Mouse (Mus musculus) liver, embryonic 14.5 days (tissue): ENCODE measurements around the gene Rest. TPM values are rescaled to one million over a fixed set of nuclear protein-coding genes. Genes with fewer than 3 reads are reported as not detected.

Experiments used
- ATAC-seq: fragments of 200-750 bp; cut with Nextera tagmentation; 2 replicates; pipeline ENCODE4 v1.8.0; 2017; ENCODE audit warnings: moderate number of reproducible peaks, mild to moderate bottlenecking, moderate library complexity; ENCODE audit not compliant: insufficient read depth
- DNase-seq, 3 experiments: peaks; one replicate each; pipeline ENCODE4 v3.0.0-alpha.2; 2012 to 2013; ENCODE audit warnings: low read depth in 3 of 3, low spot score in 3 of 3
- H3K27ac ChIP-seq: fragments of 300-500 bp; sonication (generic); 2 replicates; pipeline ENCODE4 v1.5.1; 2014; ENCODE audit warnings: moderate library complexity, mild to moderate bottlenecking, control low read depth, inconsistent platforms
- H3K27me3 ChIP-seq: fragments of 300-500 bp; sonication (generic); 2 replicates; pipeline ENCODE4 v1.6.1; 2014; ENCODE audit warnings: mild to moderate bottlenecking, low read length, moderate library complexity; ENCODE audit not compliant: control insufficient read depth, insufficient read depth
- H3K36me3 ChIP-seq: fragments of 300-500 bp; sonication (generic); replicated peaks from 2 replicates; pipeline ENCODE4 v1.6.1; 2014; ENCODE audit warnings: low read depth; ENCODE audit not compliant: control insufficient read depth, insufficient read depth
- H3K4me1 ChIP-seq, 2 experiments: fragments of 200-500 bp in 1 of 2; fragments of 300-500 bp in 1 of 2; sonication (generic) in 1 of 2; replicated peaks; 2 replicates each; pipeline ENCODE4 v1.6.1; 2012 to 2014; ENCODE audit warnings: antibody characterized with exemption in 1 of 2, inconsistent platforms in 1 of 2, low read length in 1 of 2; ENCODE audit not compliant: control insufficient read depth in 2 of 2, insufficient read depth in 2 of 2
- H3K4me2 ChIP-seq: fragments of 300-500 bp; sonication (generic); 2 replicates; pipeline ENCODE4 v1.6.1; 2014; ENCODE audit warnings: low read depth, mild to moderate bottlenecking, control low read depth, moderate library complexity
- H3K4me3 ChIP-seq, 2 experiments: fragments of 200-500 bp in 1 of 2; fragments of 300-500 bp in 1 of 2; sonication (generic) in 1 of 2; 2 replicates each; pipeline ENCODE4 v1.5.1; 2012 to 2014; ENCODE audit warnings: low read depth in 2 of 2, low read length in 2 of 2, mild to moderate bottlenecking in 2 of 2, control low read depth in 1 of 2, inconsistent platforms in 1 of 2, moderate library complexity in 1 of 2; ENCODE audit not compliant: insufficient read depth in 1 of 2
- H3K9ac ChIP-seq: fragments of 300-500 bp; sonication (generic); replicated peaks from 2 replicates; pipeline ENCODE4 v1.6.1; 2014; ENCODE audit warnings: mild to moderate bottlenecking, control low read depth, moderate library complexity
- H3K9me3 ChIP-seq: fragments of 300-500 bp; sonication (generic); 2 replicates; pipeline ENCODE4 v1.6.1; 2016; ENCODE audit warnings: low read length, mixed read lengths; ENCODE audit not compliant: control insufficient read depth
- CTCF ChIP-seq: IDR thresholded peaks from 2 replicates; pipeline ENCODE4 v1.5.1; 2016; ENCODE audit warnings: antibody characterized with exemption, low read depth, control low read depth
- EP300 ChIP-seq: IDR thresholded peaks from 2 replicates; pipeline ENCODE4 v1.6.1; 2016; ENCODE audit warnings: antibody characterized with exemption, low read depth
- WGBS: fragments of 180-500 bp; shearing (Covaris S2); extraction: QIAGEN DNeasy Blood & Tissue Kit; methylation state at CpG from one replicate; pipeline ENCODE4 v1.1.7; 2014; ENCODE audit not compliant: insufficient replicate concordance; 5-methylcytosine and 5-hydroxymethylcytosine counted together
- polyA plus RNA-seq, 2 experiments: library from polyadenylated mRNA; depleted of rRNA in 1 of 2; stranded (reverse) in 1 of 2; unstranded in 1 of 2; fragments of >200 nt; fragmentation: Nextera tagmentation in 1 of 2; extraction: Ambion mirVana in 1 of 2; gene quantifications; 2 replicates each; pipeline versions ENCODE4 v1.2.1 to v1.2.3; 2012 to 2014

The Rest gene
- polyA plus RNA-seq, 2 experiments: 3.5 to 6.6 TPM

DNA sequence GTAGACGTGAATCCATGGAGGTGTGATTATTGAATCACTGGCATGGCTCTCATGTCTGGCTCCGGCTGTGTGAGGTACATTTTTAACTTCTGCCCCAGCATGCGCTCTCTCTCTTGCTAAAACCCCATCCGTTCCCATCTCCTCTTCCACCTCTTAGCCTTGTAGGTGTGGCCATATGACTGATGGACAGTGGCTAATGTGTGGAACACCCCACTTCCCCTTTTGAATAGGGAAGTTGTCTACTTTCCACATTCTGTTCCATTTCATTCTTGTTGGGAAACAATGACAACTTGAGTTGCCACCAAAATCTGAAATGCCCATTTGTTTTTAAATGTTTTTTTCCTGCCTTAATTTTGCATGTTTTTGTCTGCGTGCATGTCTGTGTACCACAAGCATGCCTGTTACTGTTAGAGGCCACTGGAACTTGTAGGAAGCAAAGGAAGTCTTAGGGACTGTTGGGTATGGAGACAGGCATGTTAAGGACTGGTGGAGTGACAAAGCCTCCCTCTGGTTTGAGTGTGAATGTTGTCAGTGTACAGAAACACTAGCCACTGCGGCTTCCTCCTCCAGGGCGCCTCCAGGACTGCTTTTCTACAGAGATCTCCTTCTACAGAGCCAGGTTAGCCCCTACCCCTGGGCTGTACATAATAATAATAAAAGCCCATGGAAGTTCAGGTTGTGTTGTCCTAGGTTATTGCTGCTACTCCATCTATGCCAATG lies 27.7 kb downstream of the Rest start:
- H3K27ac ChIP-seq: no peak overlapping the region
- no peak for ATAC-seq
- WGBS: 67% methylated on average over 7 of the region's 7 CpGs

DNA sequence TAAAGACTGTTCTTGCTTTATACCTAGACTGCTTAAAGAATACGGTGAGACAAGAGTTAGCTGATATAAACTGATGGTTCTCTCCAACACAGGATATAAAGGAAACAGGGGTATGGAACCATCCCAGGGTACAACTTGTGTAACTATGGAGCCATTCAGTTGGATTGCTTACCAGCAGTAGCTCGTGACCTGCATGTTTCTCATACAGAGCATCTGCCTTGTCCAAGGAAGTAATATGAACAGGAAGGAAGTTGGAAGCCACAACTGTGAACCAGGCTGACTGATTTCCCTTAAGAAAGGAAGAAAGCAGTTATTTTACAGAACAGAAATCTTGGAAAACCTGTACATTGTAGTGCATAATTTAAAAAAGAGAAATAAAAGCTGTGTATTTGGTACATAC lies 34.2 kb downstream of the Rest start:
- H3K4me1 ChIP-seq: no peaks in the 10 kb centered on the region
- H3K9me3 ChIP-seq: no peaks in the 10 kb centered on the region
- no peak for TF ChIP-seq EP300
- TF ChIP-seq CTCF: no peak
- no peak for DNase-seq
- WGBS: 68% methylated on average over 2 of the region's 2 CpGs
- H3K4me2 ChIP-seq: no peak overlapping the region
- H3K9ac ChIP-seq: no peak overlapping the region
- H3K27me3 ChIP-seq: no peaks in the 10 kb centered on the region
- H3K36me3 ChIP-seq: peaks cover 18% of the 10 kb centered on the region
- no peak for ATAC-seq
- H3K4me3 ChIP-seq: no peak overlapping the region
- H3K27ac ChIP-seq: no peak overlapping the region

More for the DNA sequence above, 27.7 kb downstream of the Rest start:
- Histone ChIP-seq H3K9ac (no peak overlapping the region), H3K4me1 (no peaks in the 10 kb centered on the region), H3K4me3 (no peak overlapping the region), H3K4me2 (no peak overlapping the region), H3K27me3 (no peaks in the 10 kb centered on the region), H3K36me3 (peaks cover 16% of the 10 kb centered on the region), H3K9me3 (no peaks in the 10 kb centered on the region)
- no peak for DNase-seq
- TF ChIP-seq CTCF: no peak
- no peak for TF ChIP-seq EP300

DNA sequence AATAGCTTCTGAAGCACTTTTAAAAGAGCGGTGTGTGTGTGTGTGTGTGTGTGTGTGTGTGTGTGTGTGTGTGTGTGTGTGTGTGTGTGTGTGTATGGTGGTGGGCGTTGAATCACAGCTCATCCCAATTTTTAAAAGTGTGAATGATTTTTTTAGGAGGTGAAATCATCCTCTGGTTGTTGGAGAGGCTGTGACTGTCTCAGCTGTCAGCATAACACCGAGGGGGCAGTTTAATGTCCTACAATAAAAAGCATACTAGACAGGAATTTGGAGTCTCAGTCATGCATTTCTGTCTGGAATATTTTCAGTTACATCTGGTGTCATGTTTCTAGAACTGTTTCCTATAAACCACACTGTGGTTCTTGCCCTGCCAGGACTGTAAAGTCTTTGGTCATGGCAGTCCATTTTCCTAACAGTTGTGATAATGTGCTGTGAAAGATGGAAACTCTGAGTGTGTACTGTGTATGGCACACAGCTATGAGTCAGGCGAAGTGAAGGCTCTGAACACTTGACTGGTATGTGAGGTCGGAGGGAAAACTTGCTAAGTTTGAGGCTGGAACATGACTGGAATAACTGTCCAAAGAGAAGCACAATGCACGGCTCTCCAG lies 36.1 kb downstream of the Rest start:
- TF ChIP-seq CTCF: no peak
- TF ChIP-seq EP300: no peak
- DNase-seq (no peak), ATAC-seq (no peak)
- Histone ChIP-seq H3K4me2 (no peak overlapping the region), H3K9ac (no peak overlapping the region), H3K36me3 (peaks cover 25% of the 10 kb centered on the region), H3K4me1 (no peaks in the 10 kb centered on the region), H3K27ac (no peak overlapping the region), H3K27me3 (no peaks in the 10 kb centered on the region), H3K9me3 (no peaks in the 10 kb centered on the region), H3K4me3 (no peak overlapping the region)
- WGBS: 81% methylated on average over 6 of the region's 6 CpGs

DNA sequence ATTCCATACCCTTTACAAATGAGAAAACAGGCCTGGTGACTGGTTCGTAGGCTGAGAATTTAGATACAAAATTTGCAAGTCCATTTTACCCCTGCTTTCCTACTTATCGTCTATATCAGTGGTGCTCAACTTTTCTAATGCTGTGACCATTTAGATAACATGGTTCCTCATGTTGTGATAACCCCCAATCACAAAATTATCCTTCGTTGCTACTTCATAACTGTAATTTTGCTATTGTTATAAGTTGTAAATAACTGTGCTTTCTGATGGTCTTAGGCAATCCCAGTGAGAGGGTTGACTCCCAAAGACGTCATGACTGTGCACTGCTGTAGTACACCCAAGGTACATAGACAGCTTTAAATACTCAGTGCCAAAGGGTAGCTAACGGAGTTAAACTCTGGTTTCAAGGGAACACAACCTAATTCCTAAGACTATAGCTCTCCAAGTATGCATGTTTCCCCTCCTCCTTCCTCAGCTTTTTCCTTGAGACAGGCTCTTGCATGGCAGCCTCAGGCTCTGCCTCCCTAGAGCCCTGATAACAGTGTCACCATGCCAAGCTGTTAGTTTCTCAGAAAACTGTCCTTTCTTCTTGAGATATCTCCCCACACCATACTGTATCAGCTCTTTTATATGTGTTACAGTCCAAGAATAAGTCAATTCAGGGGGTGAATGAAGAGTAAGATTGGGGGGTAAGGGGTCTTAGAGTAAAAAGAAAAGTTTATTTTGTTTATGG lies 42.7 kb downstream of the Rest start:
- DNase-seq (peak in 1 of 3 experiments; percentile 44), ATAC-seq (no peak)
- Histone ChIP-seq H3K4me2 (peak overlapping the region; percentile 99), H3K4me1 (peaks cover 11 to 17% of the 10 kb centered on the region in 2 experiments), H3K9me3 (no peaks in the 10 kb centered on the region), H3K27me3 (no peaks in the 10 kb centered on the region), H3K4me3 (peak overlapping the region; percentile 96 to 99), H3K36me3 (peaks cover 21% of the 10 kb centered on the region), H3K27ac (no peak overlapping the region), H3K9ac (peak overlapping the region; percentile 77)
- WGBS: 25% methylated on average over 5 of the region's 5 CpGs
- TF ChIP-seq EP300: no peak
- TF ChIP-seq CTCF: no peak
